Mouse (Mus musculus): Measurements from ENCODE around the gene 4930447F04Rik.

Gene 4930447F04Rik

GRCm38 (mm10) chrX:66304124-66304523 is at the start of gene 4930447F04Rik:
4930447F04Rik (minus strand) TSS chrX:66304224.
- no peak for DNase-seq (ENCODE audit: low spot score in 2 of 2)
